Mouse (Mus musculus) lung, adult 18-20 months (tissue): ENCODE measurements around the gene Dusp9.

Experiments
- DNase-seq, 2 experiments: peaks; one replicate each; pipeline ENCODE4 v3.0.0; 2022; ENCODE audit warnings: mixed read lengths in 2 of 2

Dusp9 gene

DNA sequence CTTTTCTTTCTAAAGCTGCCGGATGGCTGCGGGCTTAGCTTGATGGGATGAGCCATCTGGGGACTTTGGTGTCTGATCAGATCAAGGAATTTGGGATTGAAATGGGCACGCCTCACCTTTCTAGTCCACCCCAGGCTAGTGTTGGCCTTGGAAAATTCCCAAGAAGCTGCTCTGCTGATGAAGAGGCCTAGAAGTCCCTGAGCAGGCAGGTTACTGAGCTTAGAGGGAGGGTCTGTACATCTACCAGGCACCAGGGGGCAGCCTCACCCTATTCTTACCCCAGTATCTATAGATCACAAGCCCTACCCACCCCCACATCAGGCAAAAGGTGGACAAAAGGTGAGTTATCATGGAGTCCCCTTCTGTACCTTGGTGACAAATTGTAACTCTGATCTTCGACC, 32.8 kb downstream of the Dusp9 start:
- DNase-seq: peak; percentile 36 to 53

DNA sequence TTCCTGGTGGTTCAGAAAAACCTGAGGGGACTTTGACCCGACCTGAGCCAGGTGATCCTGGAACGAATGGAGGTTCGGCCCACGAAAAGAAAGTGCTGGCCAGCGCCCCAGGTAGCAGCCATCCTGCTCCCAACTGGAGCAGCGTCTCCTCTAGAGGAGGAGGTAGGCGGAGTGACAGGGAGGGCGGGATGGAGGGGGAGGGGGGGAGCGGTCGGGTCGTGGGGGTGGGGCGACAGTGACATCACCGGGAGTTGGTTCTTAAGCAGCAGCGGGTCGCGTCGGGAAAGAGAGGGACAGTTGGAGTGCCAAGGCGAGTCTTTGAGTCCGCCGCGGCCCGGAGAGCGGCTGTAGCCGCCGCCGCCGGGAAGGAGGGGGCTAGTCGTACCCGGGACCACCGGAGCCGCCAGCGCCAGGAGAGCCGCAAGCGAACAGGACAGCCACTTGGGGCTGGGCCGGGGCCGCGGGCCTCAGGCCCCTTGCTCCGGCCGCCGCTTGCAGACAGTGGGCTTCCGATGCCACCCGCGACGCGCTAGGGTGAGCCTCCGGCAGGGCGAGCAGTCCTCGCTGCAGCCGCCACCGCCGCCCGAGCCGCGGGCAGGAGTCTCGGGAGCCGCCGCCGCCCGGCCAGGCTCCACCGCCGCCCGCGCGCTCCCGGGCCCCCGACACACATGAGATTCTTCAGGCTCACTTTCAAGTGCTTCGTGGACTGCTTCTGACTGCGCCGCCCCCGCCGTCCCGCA, 33.8 kb downstream of the Dusp9 start, which contains the start of gene Slc6a8:
Gene Slc6a8 (plus strand): TSS at position 272 of the 740 bp plus-strand sequence.
- peak; percentile 69 to 74 for DNase-seq

DNA sequence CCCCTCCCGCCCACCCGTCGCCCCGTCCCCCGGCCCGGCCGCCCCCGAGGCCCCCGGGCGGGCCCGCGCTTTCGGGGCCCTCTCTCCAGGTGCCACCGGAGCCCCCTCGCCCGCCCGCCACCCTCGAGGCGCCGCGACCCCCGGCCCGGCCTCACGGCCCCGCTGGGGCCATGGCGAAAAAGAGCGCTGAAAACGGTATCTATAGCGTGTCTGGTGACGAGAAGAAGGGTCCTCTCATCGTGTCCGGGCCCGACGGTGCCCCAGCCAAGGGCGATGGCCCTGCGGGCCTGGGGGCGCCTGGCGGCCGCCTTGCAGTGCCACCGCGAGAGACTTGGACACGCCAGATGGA, 34.4 kb downstream of the Dusp9 start:
- no peak for DNase-seq

GRCm38 (mm10) chrX:73673968-73674661, 34.9 kb downstream of the Dusp9 start:
- DNase-seq: peak in 1 of 2 experiments; percentile 24

DNA sequence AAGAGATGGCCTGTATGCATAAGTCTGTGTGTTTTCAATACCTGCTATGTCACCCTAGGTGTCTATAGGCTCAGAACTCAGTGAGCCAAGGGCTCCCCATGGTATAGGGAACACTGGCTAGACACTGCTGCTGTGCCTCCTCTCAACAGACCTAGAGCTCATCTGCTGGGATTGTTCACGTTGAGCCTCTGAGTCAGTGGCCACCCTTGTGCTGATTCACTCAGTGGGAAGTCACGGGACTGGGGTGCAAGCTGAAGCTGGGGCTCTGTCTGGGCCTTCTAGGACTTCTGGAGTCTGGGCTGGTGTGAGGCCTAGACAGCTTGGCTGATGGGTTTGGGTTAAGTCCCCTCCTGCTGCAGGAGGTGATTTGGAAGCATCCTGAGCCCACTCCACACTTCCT, 36.0 kb downstream of the Dusp9 start:
- DNase-seq: no peak

GRCm38 (mm10) chrX:73676668-73677067, 37.4 kb downstream of the Dusp9 start:
- DNase-seq: no peak

- DNase-seq: no peak
These were observed 44.9 kb downstream of the Dusp9 start for GRCm38 (mm10) chrX:73684156-73684555.

DNA sequence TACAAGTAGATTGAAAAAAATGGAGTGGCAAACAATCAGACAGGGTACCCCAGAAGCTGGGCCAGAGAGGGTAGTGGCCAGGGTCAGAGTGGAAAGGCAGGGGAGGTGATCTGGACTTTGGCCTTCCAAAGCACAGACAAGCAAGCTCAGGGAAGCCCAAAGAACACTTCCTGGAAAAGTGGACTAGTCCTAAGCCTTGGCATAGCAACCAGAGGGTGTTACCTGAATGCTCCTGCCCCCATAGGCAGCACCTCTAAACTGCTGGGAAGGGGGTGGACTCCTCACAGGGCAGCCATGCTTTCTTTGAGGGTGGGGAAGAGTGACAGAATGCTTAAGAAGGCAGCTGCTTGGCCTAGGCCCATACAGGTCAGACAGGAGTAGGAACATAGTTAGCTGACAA, 45.8 kb downstream of the Dusp9 start:
- DNase-seq: no peak

DNA sequence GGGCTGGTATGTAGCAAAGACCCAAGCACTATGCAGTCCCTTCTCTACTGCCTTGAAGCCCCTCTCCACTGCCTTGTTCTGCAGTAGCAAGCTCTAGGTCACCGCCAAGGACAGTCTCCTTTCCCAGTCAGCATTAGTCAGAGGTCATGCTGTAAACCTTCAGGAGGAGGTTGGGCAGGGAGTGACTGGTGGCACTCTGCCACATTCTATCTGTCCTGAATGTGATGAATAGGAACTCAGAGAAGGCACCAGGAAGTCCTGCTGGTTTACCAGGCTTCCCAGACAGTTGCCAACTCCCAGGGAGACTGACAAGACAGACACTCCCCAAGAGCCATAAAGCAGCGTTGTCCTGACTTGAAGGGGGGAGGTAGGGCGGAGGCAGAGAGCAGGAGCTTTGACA, 46.4 kb downstream of the Dusp9 start:
- peak in 1 of 2 experiments; percentile 33 for DNase-seq

GRCm38 (mm10) chrX:73690917-73691629, 51.9 kb downstream of the Dusp9 start:
- peak; percentile 52 to 72 for DNase-seq
